Mouse (Mus musculus): ENCODE measurements at regions not wholly inside any gene's neighbourhood (a gene's known extent, or its start where the extent isn't known, plus 50 kb on each side); places are given as distances from the start of the nearest gene placed in this dataset.

- 83% methylated on average over 4 of the region's 4 CpGs for whole genome bisulfite sequencing
- no peaks in the 10 kb centered on the region for H3K27me3 ChIP-seq (ENCODE audit: poor library complexity, severe bottlenecking)
- peaks cover 56% of the 10 kb centered on the region for H3K4me1 ChIP-seq
- H3K36me3 ChIP-seq (replicated peaks), result peaks cover 82% of the 10 kb centered on the region
- no peak overlapping the region for H3K27ac ChIP-seq
- no peaks in the 10 kb centered on the region for H3K9me3 ChIP-seq
- H3K4me3 ChIP-seq, result no peak overlapping the region
- DNase-seq (ENCODE audit: extremely low spot score, low spot score), result no peak
These were observed 428.7 kb upstream of the Ubash3b start for GRCm38 (mm10) chr9:41590164-41590563.

- H3K4me3 ChIP-seq, result no peak overlapping the region
- H3K27me3 ChIP-seq (ENCODE audit: poor library complexity, severe bottlenecking), result no peaks in the 10 kb centered on the region
- H3K27ac ChIP-seq, result no peak overlapping the region
- 88% methylated on average over 9 of the region's 9 CpGs for WGBS
- no peaks in the 10 kb centered on the region for H3K9me3 ChIP-seq
- H3K4me1 ChIP-seq, result peaks cover 64% of the 10 kb centered on the region
- H3K36me3 ChIP-seq (replicated peaks), result peaks cover 82% of the 10 kb centered on the region
- DNase-seq (ENCODE audit: extremely low spot score, low spot score), result no peak
These were observed 427.2 kb upstream of the Ubash3b start for GRCm38 (mm10) chr9:41588466-41589425.

- 71% methylated on average over 4 of the region's 4 CpGs for WGBS
- H3K4me3 ChIP-seq, result no peak overlapping the region
- H3K9me3 ChIP-seq, result no peaks in the 10 kb centered on the region
- no peak overlapping the region for H3K27ac ChIP-seq
- DNase-seq (ENCODE audit: extremely low spot score, low spot score), result no peak
- H3K36me3 ChIP-seq (replicated peaks), result peaks cover 73% of the 10 kb centered on the region
- no peaks in the 10 kb centered on the region for H3K27me3 ChIP-seq (ENCODE audit: poor library complexity, severe bottlenecking)
- H3K4me1 ChIP-seq, result peaks cover 74% of the 10 kb centered on the region
These were observed 426.3 kb upstream of the Ubash3b start for GRCm38 (mm10) chr9:41587762-41588161.

GRCm38 (mm10) chr9:41586966-41587570 lies 425.6 kb upstream of the Ubash3b start:
- no peak for DNase-seq (ENCODE audit: extremely low spot score, low spot score)
- H3K36me3 ChIP-seq (replicated peaks), result peaks cover 66% of the 10 kb centered on the region
- peaks cover 80% of the 10 kb centered on the region for H3K4me1 ChIP-seq
- H3K9me3 ChIP-seq, result no peaks in the 10 kb centered on the region
- no peak overlapping the region for H3K4me3 ChIP-seq
- H3K27ac ChIP-seq, result 0 out of 2 replicates have a peak overlapping the region, but pooled peaks have one; percentile 89
- WGBS, result 90% methylated on average over 4 of the region's 4 CpGs
- H3K27me3 ChIP-seq (ENCODE audit: poor library complexity, severe bottlenecking), result no peaks in the 10 kb centered on the region

- Histone ChIP-seq H3K27ac (peak overlapping the region; percentile 89; the same call in 1 of the 2 replicates), H3K36me3 (replicated peaks) (peaks cover 58% of the 10 kb centered on the region), H3K4me3 (peak overlapping the region; percentile 22; the same call in 1 of the 2 replicates), H3K9me3 (no peaks in the 10 kb centered on the region), H3K27me3 (ENCODE audit: poor library complexity, severe bottlenecking) (no peaks in the 10 kb centered on the region), H3K4me1 (peaks cover 80% of the 10 kb centered on the region)
- WGBS, result 92% methylated on average over 7 of the region's 7 CpGs
- no peak for DNase-seq (ENCODE audit: extremely low spot score, low spot score)
These were observed 424.8 kb upstream of the Ubash3b start for GRCm38 (mm10) chr9:41586291-41586690.

- H3K36me3 ChIP-seq (replicated peaks), result peaks cover 53% of the 10 kb centered on the region
- 54% methylated on average over 5 of the region's 5 CpGs for WGBS
- peaks cover 80% of the 10 kb centered on the region for H3K4me1 ChIP-seq
These were observed 424.3 kb upstream of the Ubash3b start for GRCm38 (mm10) chr9:41585771-41586170.

GRCm38 (mm10) chr9:41585012-41585411 lies 423.5 kb upstream of the Ubash3b start:
- Histone ChIP-seq H3K9me3 (no peaks in the 10 kb centered on the region), H3K27ac (peak overlapping the region; percentile 89), H3K27me3 (ENCODE audit: poor library complexity, severe bottlenecking) (no peaks in the 10 kb centered on the region), H3K36me3 (replicated peaks) (peaks cover 46% of the 10 kb centered on the region), H3K4me1 (peaks cover 79% of the 10 kb centered on the region), H3K4me3 (peak overlapping the region; percentile 60)
- no peak for DNase-seq (ENCODE audit: extremely low spot score, low spot score)
- WGBS, result 46% methylated on average over 7 of the region's 7 CpGs

More at GRCm38 (mm10) chr9:41585771-41586170, 424.3 kb upstream of the Ubash3b start:
- Histone ChIP-seq H3K27ac (peak overlapping the region; percentile 89; the same call in 1 of the 2 replicates), H3K9me3 (no peaks in the 10 kb centered on the region), H3K4me3 (peak overlapping the region; percentile 60), H3K27me3 (ENCODE audit: poor library complexity, severe bottlenecking) (no peaks in the 10 kb centered on the region)
- DNase-seq (ENCODE audit: extremely low spot score, low spot score), result no peak

- Histone ChIP-seq H3K9me3 (no peaks in the 10 kb centered on the region), H3K27me3 (ENCODE audit: poor library complexity, severe bottlenecking) (no peaks in the 10 kb centered on the region), H3K4me3 (peak overlapping the region; percentile 60), H3K27ac (peak overlapping the region; percentile 89), H3K36me3 (replicated peaks) (peaks cover 34% of the 10 kb centered on the region), H3K4me1 (peaks cover 80% of the 10 kb centered on the region)
- DNase-seq (ENCODE audit: extremely low spot score, low spot score), result no peak
- WGBS, result 25% methylated on average over 8 of the region's 8 CpGs
These were observed 422.3 kb upstream of the Ubash3b start for GRCm38 (mm10) chr9:41583711-41584329.

- no peak for DNase-seq (ENCODE audit: extremely low spot score, low spot score)
- peaks cover 80% of the 10 kb centered on the region for H3K4me1 ChIP-seq
These were observed 421.8 kb upstream of the Ubash3b start for GRCm38 (mm10) chr9:41583276-41583675.

GRCm38 (mm10) chr9:41582711-41583236 lies 421.3 kb upstream of the Ubash3b start:
- Histone ChIP-seq H3K4me1 (peaks cover 80% of the 10 kb centered on the region), H3K4me3 (peak overlapping the region; percentile 60)
- DNase-seq (ENCODE audit: extremely low spot score, low spot score), result no peak

More at GRCm38 (mm10) chr9:41583276-41583675, 421.8 kb upstream of the Ubash3b start:
- Histone ChIP-seq H3K9me3 (no peaks in the 10 kb centered on the region), H3K4me3 (peak overlapping the region; percentile 60), H3K27ac (peak overlapping the region; percentile 89), H3K27me3 (ENCODE audit: poor library complexity, severe bottlenecking) (no peaks in the 10 kb centered on the region), H3K36me3 (replicated peaks) (peaks cover 28% of the 10 kb centered on the region)
- 69% methylated on average over 8 of the region's 8 CpGs for WGBS

GRCm38 (mm10) chr9:41582171-41582570 lies 420.7 kb upstream of the Ubash3b start:
- H3K9me3 ChIP-seq, result no peaks in the 10 kb centered on the region
- no peaks in the 10 kb centered on the region for H3K27me3 ChIP-seq (ENCODE audit: poor library complexity, severe bottlenecking)
- peak overlapping the region; percentile 60 for H3K4me3 ChIP-seq
- no peak for DNase-seq (ENCODE audit: extremely low spot score, low spot score)
- peaks cover 17% of the 10 kb centered on the region for H3K36me3 ChIP-seq (replicated peaks)
- H3K4me1 ChIP-seq, result peaks cover 79% of the 10 kb centered on the region
- WGBS, result 37% methylated on average over 8 of the region's 8 CpGs
- H3K27ac ChIP-seq, result peak overlapping the region; percentile 89

More at GRCm38 (mm10) chr9:41582711-41583236, 421.3 kb upstream of the Ubash3b start:
- Histone ChIP-seq H3K27me3 (ENCODE audit: poor library complexity, severe bottlenecking) (no peaks in the 10 kb centered on the region), H3K36me3 (replicated peaks) (peaks cover 23% of the 10 kb centered on the region), H3K27ac (peak overlapping the region; percentile 89), H3K9me3 (no peaks in the 10 kb centered on the region)
- WGBS, result 54% methylated on average over 5 of the region's 5 CpGs

GRCm38 (mm10) chr9:41581741-41582140 lies 420.2 kb upstream of the Ubash3b start:
- WGBS, result 19% methylated on average over 9 of the region's 9 CpGs
- Histone ChIP-seq H3K27me3 (ENCODE audit: poor library complexity, severe bottlenecking) (no peaks in the 10 kb centered on the region), H3K27ac (peak overlapping the region; percentile 89), H3K4me1 (peaks cover 79% of the 10 kb centered on the region), H3K4me3 (peak overlapping the region; percentile 60), H3K36me3 (replicated peaks) (peaks cover 13% of the 10 kb centered on the region), H3K9me3 (no peaks in the 10 kb centered on the region)
- no peak for DNase-seq (ENCODE audit: extremely low spot score, low spot score)

Data from forebrain, embryonic 10.5 days (tissue).